Mouse (Mus musculus) limb, embryonic 14.5 days (tissue): ENCODE measurements at regions not wholly inside any gene's neighbourhood (a gene's known extent, or its start where the extent isn't known, plus 50 kb on each side); places are given as distances from the start of the nearest gene placed in this dataset.
"Not testable (repeated sequence)": the region's sequence is repeated elsewhere in the genome, so short reads cannot be mapped to it uniquely, and the experiment has no call there.

ENCODE experiments used
- ATAC-seq: fragments of 200-750 bp; cut with Nextera tagmentation; 2 replicates; pipeline ENCODE4 v1.8.0; 2017; ENCODE audit warnings: low read depth, moderate number of reproducible peaks, moderate TSS enrichment; ENCODE audit not compliant: low FRiP score
- DNase-seq: peaks from one replicate; pipeline ENCODE4 v3.0.0-alpha.2; 2015; ENCODE audit warnings: low spot score
- H3K27ac ChIP-seq: fragments of 300-500 bp; sonication (generic); replicated peaks from 2 replicates; pipeline ENCODE4 v1.5.1; 2014; ENCODE audit warnings: low read depth, mild to moderate bottlenecking, low read length, moderate library complexity, mixed read lengths
- H3K27me3 ChIP-seq: fragments of 300-500 bp; sonication (generic); 2 replicates; pipeline ENCODE4 v1.6.1; 2014; ENCODE audit warnings: low read length, mixed read lengths; ENCODE audit not compliant: control insufficient read depth, insufficient read depth
- H3K36me3 ChIP-seq: fragments of 300-500 bp; sonication (generic); 2 replicates; pipeline ENCODE4 v1.6.1; 2014; ENCODE audit warnings: mild to moderate bottlenecking, low read length, moderate library complexity, mixed read lengths; ENCODE audit not compliant: control insufficient read depth, insufficient read depth
- H3K4me1 ChIP-seq: fragments of 300-500 bp; sonication (generic); 2 replicates; pipeline ENCODE4 v1.6.1; 2014; ENCODE audit warnings: antibody characterized with exemption, low read length, mixed read lengths; ENCODE audit not compliant: control insufficient read depth, insufficient read depth
- H3K4me2 ChIP-seq: fragments of 300-500 bp; sonication (generic); replicated peaks from 2 replicates; pipeline ENCODE4 v1.6.1; 2014; ENCODE audit warnings: low read depth, mild to moderate bottlenecking, low read length, moderate library complexity; ENCODE audit not compliant: severe bottlenecking
- H3K4me3 ChIP-seq: fragments of 300-500 bp; sonication (generic); replicated peaks from 2 replicates; pipeline ENCODE4 v1.5.1; 2014; ENCODE audit warnings: low read length
- H3K9ac ChIP-seq: fragments of 300-500 bp; sonication (generic); 2 replicates; pipeline ENCODE4 v1.6.1; 2014; ENCODE audit warnings: mild to moderate bottlenecking, low read depth, low read length, moderate library complexity; ENCODE audit not compliant: severe bottlenecking
- H3K9me3 ChIP-seq: fragments of 300-500 bp; sonication (generic); 2 replicates; pipeline ENCODE4 v1.6.1; 2016; ENCODE audit warnings: low read length; ENCODE audit not compliant: control insufficient read depth
- POLR2A ChIP-seq: fragments of 200-500 bp; IDR thresholded peaks from 2 replicates; pipeline ENCODE4 v1.8.0; 2012; ENCODE audit warnings: inconsistent platforms, mild to moderate bottlenecking, moderate library complexity, borderline replicate concordance; ENCODE audit not compliant: insufficient read depth, insufficient read length; ENCODE audit errors: extremely low read depth
- WGBS: fragments of 180-500 bp; shearing (Covaris S2); extraction: QIAGEN DNeasy Blood & Tissue Kit; methylation state at CpG from one replicate; pipeline ENCODE4 v1.1.7; 2014; 5-methylcytosine and 5-hydroxymethylcytosine counted together

DNA sequence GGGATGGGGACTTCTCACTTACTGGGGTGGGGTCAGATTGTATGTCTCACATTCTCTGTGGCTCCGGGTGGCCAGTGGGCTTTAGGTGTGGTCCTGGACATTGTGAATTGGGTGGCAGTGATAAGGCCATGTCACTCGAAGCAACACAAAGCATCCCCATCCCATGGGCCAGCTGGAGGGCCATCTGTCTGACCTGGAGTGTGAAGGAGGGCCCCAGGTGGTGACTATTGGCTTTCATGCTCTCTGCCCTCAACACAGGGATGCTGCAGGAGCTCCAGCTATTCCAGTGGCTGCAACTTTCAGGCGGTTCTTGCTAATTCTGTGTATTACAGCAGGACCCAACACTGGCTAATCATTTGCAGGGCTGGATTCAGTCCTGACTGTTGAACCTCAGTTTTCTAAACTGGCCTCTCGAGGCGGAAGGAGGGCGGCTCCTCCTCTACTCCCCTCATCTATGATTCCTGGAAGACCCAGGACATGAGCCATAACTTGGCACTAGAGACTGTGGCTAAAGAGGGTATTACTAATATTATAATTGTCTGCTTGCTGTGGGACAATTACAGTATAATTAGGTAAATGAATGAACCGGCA, 64.1 kb downstream of the 9530068E07Rik start:
- TF ChIP-seq POLR2A, result no peak
- no peak for ATAC-seq
- Histone ChIP-seq H3K27me3 (no peaks in the 10 kb centered on the region), H3K36me3 (no peaks in the 10 kb centered on the region), H3K4me1 (no peaks in the 10 kb centered on the region), H3K27ac (no peak overlapping the region), H3K4me2 (no peak overlapping the region), H3K9me3 (no peaks in the 10 kb centered on the region), H3K4me3 (no peak overlapping the region), H3K9ac (no peak overlapping the region)
- 74% methylated on average over 7 of the region's 7 CpGs for WGBS
- no peak for DNase-seq

DNA sequence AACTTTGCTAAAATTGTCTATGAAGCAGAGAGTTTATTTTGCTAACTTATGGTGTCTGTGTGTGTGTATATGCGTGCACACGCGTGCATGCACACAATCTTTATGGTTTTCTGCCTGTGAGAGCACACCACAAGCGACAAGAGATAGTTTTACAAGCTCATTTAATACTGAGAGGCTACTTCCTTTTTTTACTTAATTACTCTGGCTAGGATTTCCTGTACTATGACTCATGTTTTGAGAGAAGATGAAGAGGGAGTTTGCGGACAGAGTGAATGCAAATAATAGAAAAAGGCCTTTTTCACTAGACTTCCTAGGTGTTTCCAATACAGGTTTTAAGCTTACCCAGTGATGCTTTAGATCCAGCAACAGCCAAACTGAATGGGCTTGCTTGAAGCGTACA, 74.9 kb downstream of the 9530068E07Rik start:
- not testable (repeated sequence) for H3K4me3 ChIP-seq

DNA sequence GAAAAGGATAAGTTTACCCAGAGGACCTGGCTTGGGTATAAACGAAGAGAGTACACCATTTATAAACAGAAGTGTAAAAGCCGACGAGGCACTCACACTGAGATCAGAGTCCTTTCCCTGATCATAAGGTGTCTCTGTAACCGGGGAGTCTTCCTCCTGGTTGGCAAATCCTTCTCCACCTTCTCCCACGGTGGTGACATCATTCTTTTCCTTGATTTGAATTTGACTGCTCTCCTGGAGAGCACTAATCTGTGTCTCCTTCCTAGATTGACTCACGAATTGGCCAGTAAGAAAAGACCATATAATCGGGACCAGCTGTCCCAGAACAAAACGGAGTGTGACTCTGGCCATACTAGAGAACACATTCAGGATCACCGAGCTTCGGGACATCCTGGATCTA, 83.9 kb downstream of the 9530068E07Rik start:
- not testable (repeated sequence) for H3K4me2 ChIP-seq, ATAC-seq, H3K9ac ChIP-seq, DNase-seq, H3K36me3 ChIP-seq, H3K9me3 ChIP-seq, H3K4me1 ChIP-seq, H3K27ac ChIP-seq, H3K4me3 ChIP-seq, H3K27me3 ChIP-seq
- 58% methylated on average over 10 of the region's 10 CpGs for WGBS

More for the DNA sequence above, 74.9 kb downstream of the 9530068E07Rik start:
- not testable (repeated sequence) for H3K9me3 ChIP-seq, ATAC-seq, H3K9ac ChIP-seq, H3K27ac ChIP-seq, H3K36me3 ChIP-seq, H3K4me1 ChIP-seq, DNase-seq, H3K4me2 ChIP-seq, H3K27me3 ChIP-seq
- WGBS, result 74% methylated on average over 6 of the region's 6 CpGs

DNA sequence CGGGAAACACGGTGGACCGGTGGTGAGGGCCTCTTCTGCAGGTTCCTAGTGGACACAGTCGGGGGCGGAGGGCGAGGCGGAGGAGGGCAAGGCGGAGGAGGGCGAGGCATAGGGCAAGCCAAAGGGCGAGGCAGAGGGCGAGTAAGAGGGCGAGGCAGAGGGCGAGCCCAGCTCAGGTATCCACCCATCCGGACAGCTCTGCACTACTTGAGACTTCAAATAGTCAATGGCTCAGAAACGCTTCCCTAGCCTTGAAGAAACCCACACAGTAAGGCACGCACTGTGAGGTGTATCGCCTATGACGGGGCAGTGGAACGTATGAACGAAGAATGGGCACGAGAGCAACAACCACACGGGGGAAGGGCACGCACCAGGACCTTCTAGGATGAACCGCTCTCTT, 84.5 kb downstream of the 9530068E07Rik start:
- H3K9me3 ChIP-seq, ATAC-seq, DNase-seq, H3K4me3 ChIP-seq, H3K4me1 ChIP-seq, H3K27me3 ChIP-seq, H3K36me3 ChIP-seq, H3K9ac ChIP-seq, H3K27ac ChIP-seq, H3K4me2 ChIP-seq: not testable (repeated sequence)
- WGBS, result 91% methylated on average over 24 of the region's 24 CpGs

DNA sequence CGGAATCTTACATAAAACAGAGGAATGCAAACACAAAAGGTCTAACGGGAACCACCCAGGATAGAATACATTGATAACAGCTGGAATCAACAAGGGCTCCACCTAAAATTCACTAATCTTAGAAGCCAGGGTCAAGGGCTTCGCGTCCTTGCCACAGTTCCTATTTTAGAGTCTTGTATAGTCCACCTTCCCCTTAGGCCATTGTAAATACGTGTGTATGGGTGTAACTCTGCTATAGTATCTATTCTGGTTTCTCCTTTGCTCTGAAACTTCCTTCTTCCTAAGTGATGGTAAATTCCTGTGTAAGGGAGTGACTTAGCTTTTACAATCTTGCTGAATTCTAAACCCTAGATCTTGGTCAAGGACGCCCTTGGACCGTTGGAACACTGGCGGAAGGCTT, 87.3 kb downstream of the 9530068E07Rik start:
- not testable (repeated sequence) for H3K27ac ChIP-seq, H3K4me1 ChIP-seq, H3K27me3 ChIP-seq, DNase-seq, H3K4me3 ChIP-seq, H3K9ac ChIP-seq, H3K36me3 ChIP-seq, ATAC-seq, H3K9me3 ChIP-seq, H3K4me2 ChIP-seq
- WGBS, result 84% methylated on average over 4 of the region's 8 CpGs

DNA sequence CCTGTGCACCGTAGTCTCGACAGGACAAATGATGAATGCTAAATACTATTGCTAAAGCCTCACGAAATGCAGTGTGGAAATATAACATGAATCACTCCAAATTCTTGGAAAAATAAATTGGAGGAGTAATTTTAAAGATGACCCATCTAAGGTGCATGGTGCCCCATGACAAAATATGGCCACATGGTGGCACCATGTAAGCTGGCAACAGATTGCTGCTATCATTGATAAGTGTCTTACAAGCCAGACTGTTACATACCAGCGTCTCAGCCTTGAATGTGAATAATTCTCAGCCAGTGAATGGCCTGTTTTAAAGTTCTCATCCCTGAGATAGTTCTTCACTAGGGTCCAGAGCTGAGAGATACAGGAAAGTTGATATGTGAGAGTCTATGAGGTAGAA, 92.3 kb downstream of the 9530068E07Rik start:
- ATAC-seq, DNase-seq: not testable (repeated sequence)
- 78% methylated on average over 4 of the region's 4 CpGs for WGBS

More for the DNA sequence above, 92.3 kb downstream of the 9530068E07Rik start:
- not testable (repeated sequence) for H3K27me3 ChIP-seq, H3K4me3 ChIP-seq, H3K4me2 ChIP-seq, H3K9ac ChIP-seq, H3K4me1 ChIP-seq, H3K36me3 ChIP-seq, H3K9me3 ChIP-seq, H3K27ac ChIP-seq
